Mouse (Mus musculus) lung, embryonic 14.5 days (tissue): ENCODE measurements around the gene Rbm14. TPM values are rescaled to one million over a fixed set of nuclear protein-coding genes. Genes with fewer than 3 reads are reported as not detected.

ENCODE experiments used
- ATAC-seq: fragments of 200-750 bp; cut with Nextera tagmentation; 2 replicates; pipeline ENCODE4 v1.8.0; 2017; ENCODE audit warnings: mild to moderate bottlenecking, moderate TSS enrichment, moderate library complexity; ENCODE audit not compliant: insufficient read depth
- DNase-seq: peaks from one replicate; pipeline ENCODE4 v3.0.0-alpha.2; 2015
- H3K27ac ChIP-seq: fragments of 300-500 bp; sonication (generic); 2 replicates; pipeline ENCODE4 v1.5.1; 2014; ENCODE audit warnings: low read depth, mild to moderate bottlenecking, moderate library complexity
- H3K27me3 ChIP-seq: fragments of 300-500 bp; sonication (generic); 2 replicates; pipeline ENCODE4 v1.6.1; 2014; ENCODE audit warnings: low read length, control low read depth; ENCODE audit not compliant: insufficient read depth
- H3K36me3 ChIP-seq: fragments of 300-500 bp; sonication (generic); 2 replicates; pipeline ENCODE4 v1.6.1; 2014; ENCODE audit warnings: control low read depth; ENCODE audit not compliant: insufficient read depth
- H3K4me1 ChIP-seq: fragments of 300-500 bp; sonication (generic); 2 replicates; pipeline ENCODE4 v1.6.1; 2014; ENCODE audit warnings: antibody characterized with exemption, control low read depth; ENCODE audit not compliant: insufficient read depth
- H3K4me2 ChIP-seq: fragments of 300-500 bp; sonication (generic); 2 replicates; pipeline ENCODE4 v1.6.1; 2014; ENCODE audit warnings: mild to moderate bottlenecking
- H3K4me3 ChIP-seq: fragments of 300-500 bp; sonication (generic); 2 replicates; pipeline ENCODE4 v1.5.1; 2014; ENCODE audit warnings: low read depth, low read length
- H3K9ac ChIP-seq: fragments of 300-500 bp; sonication (generic); 2 replicates; pipeline ENCODE4 v1.6.1; 2014
- H3K9me3 ChIP-seq: fragments of 300-500 bp; sonication (generic); 2 replicates; pipeline ENCODE4 v1.6.1; 2016; ENCODE audit warnings: low read depth, low read length, control low read depth
- CTCF ChIP-seq: IDR thresholded peaks from 2 replicates; pipeline ENCODE4 v1.5.1; 2016; ENCODE audit warnings: antibody characterized with exemption, low read depth
- WGBS: fragments of 180-500 bp; shearing (Covaris S2); extraction: QIAGEN DNeasy Blood & Tissue Kit; methylation state at CpG from one replicate; pipeline ENCODE4 v1.1.7; 2014; 5-methylcytosine and 5-hydroxymethylcytosine counted together
- polyA plus RNA-seq: library from polyadenylated mRNA; unstranded; fragments of >200 nt; fragmentation: Nextera tagmentation; extraction: Ambion mirVana; gene quantifications from 2 replicates; pipeline ENCODE4 v1.2.1, GENCODE M21; 2014

Rbm14 gene
- polyA plus RNA-seq, 1 experiment from 2014 or later: 101 TPM

DNA sequence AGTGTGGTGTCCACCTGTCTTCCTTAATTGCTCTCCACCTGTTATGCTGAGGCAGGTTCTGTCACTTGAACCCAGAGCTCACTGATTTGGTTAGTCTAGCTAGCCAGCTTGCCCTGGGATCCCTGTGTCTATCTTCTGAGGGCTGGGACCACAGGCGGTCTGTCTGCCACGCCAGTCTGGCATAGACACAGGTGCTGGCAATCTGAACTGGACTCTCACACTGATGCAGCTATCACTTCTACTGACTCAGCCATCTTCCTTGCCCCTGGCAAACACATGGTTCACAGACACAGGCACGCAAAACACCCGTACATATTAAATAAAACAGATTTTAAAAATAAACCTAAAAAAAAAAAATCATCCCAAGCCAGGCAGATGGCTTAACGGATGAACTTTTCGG is 25.6 kb upstream of the Rbm14 start:
- no peak overlapping the region for H3K9ac ChIP-seq
- H3K9me3 ChIP-seq: no peaks in the 10 kb centered on the region
- H3K4me3 ChIP-seq: no peak overlapping the region
- 93% methylated on average over 6 of the region's 6 CpGs for WGBS
- H3K36me3 ChIP-seq: peaks cover 8% of the 10 kb centered on the region; the same call in 1 of the 2 replicates
- no peak for DNase-seq
- no peak overlapping the region for H3K27ac ChIP-seq
- no peak for ATAC-seq
- peaks cover 20% of the 10 kb centered on the region; the same call in 1 of the 2 replicates for H3K27me3 ChIP-seq
- H3K4me1 ChIP-seq: no peaks in the 10 kb centered on the region
- H3K4me2 ChIP-seq: no peak overlapping the region
- no peak for TF ChIP-seq CTCF

DNA sequence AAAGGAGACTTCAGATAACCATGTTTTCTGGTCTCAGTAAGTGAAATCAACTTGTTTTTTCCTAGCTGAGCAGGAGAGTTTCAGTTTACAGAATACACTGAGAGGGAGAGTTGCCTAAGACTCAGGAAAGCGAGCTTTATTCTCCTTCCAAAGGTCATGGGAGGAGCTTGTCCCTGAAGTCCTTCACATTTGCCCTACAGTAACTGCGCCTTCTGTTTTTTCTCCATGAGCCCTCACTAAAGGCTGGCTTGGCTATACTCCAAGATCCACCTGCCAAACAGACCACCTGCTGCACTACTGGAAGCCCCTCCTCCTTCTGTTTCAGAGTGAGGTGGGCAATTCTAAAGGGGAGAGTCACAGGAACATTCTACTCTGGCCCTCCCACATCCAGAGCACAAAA is 24.7 kb upstream of the Rbm14 start:
- peaks cover 13% of the 10 kb centered on the region; the same call in 1 of the 2 replicates for H3K27me3 ChIP-seq
- H3K9me3 ChIP-seq: no peaks in the 10 kb centered on the region
- H3K4me3 ChIP-seq: no peak overlapping the region
- H3K36me3 ChIP-seq: peaks cover 8% of the 10 kb centered on the region; the same call in 1 of the 2 replicates
- H3K9ac ChIP-seq: no peak overlapping the region
- DNase-seq (no peak), ATAC-seq (no peak)
- H3K27ac ChIP-seq: no peak overlapping the region
- no peaks in the 10 kb centered on the region for H3K4me1 ChIP-seq
- no peak overlapping the region for H3K4me2 ChIP-seq
- WGBS: 73% methylated on average over 2 of the region's 2 CpGs
- TF ChIP-seq CTCF: no peak

DNA sequence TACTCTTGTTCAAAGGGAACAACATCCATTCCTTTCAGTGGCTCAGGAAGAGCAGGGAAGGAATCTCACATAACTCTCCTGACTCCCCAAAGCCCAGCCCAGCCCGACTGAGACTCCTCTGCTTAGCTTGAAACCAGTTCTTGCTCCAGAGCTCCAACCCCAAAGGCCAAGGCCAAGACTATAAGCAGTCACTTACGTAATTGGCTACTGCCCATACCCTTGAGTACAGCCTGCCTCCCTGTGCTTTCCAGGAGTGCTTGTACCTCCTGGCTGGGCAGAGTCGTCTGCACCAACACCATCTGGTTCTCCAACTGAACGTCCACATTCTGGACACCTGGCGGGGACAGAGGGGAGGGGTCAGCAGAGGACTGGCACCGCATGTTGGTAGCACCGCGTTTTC is 22.5 kb upstream of the Rbm14 start:
- Histone ChIP-seq H3K4me3 (no peak overlapping the region), H3K4me2 (no peak overlapping the region), H3K27me3 (no peaks in the 10 kb centered on the region), H3K4me1 (no peaks in the 10 kb centered on the region), H3K9ac (no peak overlapping the region), H3K9me3 (no peaks in the 10 kb centered on the region), H3K27ac (no peak overlapping the region), H3K36me3 (peaks cover 8% of the 10 kb centered on the region; the same call in 1 of the 2 replicates)
- ATAC-seq (no peak), DNase-seq (no peak)
- 83% methylated on average over 8 of the region's 8 CpGs for WGBS
- TF ChIP-seq CTCF: no peak

DNA sequence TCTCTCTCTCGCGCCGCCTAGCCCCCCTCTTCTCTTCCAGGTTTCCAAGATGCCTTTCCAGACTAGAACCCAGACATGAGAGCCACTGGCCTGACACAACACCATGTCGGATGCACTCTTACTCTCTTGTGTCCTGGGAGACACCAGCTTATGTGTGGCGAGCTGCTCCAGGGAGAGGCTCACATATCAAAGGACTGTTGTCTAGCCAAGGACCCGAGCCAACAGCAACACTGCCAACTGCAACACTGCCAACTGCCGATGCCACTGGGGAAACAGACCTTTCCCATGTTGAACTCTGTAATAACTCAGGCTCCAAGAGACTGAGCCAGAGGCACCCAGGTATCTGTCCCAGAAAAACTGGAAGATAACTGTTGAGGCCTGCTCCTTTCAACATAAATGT is 17.7 kb upstream of the Rbm14 start:
- H3K9ac ChIP-seq: no peak overlapping the region
- no peak for TF ChIP-seq CTCF
- H3K4me1 ChIP-seq: no peaks in the 10 kb centered on the region
- H3K4me2 ChIP-seq: no peak overlapping the region
- DNase-seq: no peak
- peaks cover 23% of the 10 kb centered on the region; the same call in 1 of the 2 replicates for H3K36me3 ChIP-seq
- no peaks in the 10 kb centered on the region for H3K9me3 ChIP-seq
- no peaks in the 10 kb centered on the region for H3K27me3 ChIP-seq
- no peak for ATAC-seq
- H3K4me3 ChIP-seq: no peak overlapping the region
- H3K27ac ChIP-seq: no peak overlapping the region
- 60% methylated on average over 7 of the region's 7 CpGs for WGBS

DNA sequence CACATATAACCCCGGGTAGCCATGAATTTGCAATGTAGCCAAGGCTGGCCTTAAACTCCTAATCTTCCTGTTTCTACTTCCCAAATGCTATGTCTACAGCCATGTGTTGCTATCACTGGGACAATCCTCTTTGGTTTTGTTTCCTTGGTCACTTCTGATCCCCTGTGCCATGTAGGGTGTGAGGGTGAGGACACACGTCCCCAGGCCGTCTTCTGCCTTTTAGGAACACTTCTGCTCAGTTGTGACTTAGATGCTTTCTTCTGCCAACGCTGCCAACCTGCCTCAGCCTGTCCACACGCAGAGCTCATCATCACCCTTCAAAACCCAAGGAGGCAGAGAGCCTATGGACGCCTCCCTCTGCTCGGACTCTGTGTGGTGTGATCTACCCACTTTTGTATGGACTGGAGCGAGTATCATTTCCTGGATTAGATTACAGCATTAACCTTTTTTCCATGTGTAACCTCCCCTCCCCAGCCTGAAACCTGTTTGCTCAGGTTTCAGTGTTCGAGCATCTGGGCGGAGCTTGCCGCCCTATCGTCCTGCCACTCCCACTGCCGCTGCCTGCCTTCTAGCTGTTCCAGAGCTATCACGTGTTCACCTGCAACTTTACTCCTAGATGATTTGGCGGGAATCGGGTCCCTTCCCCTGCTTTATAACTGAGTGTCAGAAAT is 17.1 kb upstream of the Rbm14 start:
- Histone ChIP-seq H3K9ac (no peak overlapping the region), H3K36me3 (peaks cover 23% of the 10 kb centered on the region; the same call in 1 of the 2 replicates), H3K9me3 (no peaks in the 10 kb centered on the region), H3K4me1 (no peaks in the 10 kb centered on the region), H3K4me2 (no peak overlapping the region), H3K4me3 (no peak overlapping the region), H3K27me3 (no peaks in the 10 kb centered on the region), H3K27ac (no peak overlapping the region)
- ATAC-seq (no peak), DNase-seq (peak; percentile 26)
- WGBS: 52% methylated on average over 16 of the region's 16 CpGs
- TF ChIP-seq CTCF: no peak

DNA sequence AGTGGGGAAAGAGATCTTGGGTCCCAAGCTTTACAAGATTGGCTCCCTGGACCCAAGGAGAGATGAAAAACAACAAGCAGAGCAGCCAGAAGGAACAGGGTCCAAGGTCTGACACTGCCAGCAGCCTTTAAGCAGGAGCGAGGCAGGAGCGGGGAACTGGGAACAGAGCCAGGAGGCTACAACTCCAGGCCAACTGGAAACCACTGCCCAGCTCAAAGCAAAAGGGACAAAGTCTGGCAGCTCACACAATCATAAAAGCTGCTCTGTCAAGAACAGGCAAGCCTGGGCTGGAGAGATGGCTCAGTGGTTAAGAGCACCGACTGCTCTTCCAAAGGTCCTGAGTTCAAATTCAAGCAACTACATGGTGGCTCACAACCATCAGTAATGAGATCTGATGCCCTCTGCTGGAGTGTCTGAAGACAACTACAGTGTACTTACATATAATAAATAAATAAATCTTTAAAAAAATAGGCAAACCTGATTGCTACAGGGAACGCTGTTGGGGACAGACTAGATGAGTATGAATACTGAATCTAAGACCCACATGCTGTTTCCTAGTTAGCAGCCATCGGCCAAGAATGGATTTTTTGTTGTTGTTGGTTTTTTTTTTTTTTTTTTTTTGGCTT is 9.4 kb upstream of the Rbm14 start:
- no peak overlapping the region for H3K4me2 ChIP-seq
- DNase-seq: peak; percentile 87

DNA sequence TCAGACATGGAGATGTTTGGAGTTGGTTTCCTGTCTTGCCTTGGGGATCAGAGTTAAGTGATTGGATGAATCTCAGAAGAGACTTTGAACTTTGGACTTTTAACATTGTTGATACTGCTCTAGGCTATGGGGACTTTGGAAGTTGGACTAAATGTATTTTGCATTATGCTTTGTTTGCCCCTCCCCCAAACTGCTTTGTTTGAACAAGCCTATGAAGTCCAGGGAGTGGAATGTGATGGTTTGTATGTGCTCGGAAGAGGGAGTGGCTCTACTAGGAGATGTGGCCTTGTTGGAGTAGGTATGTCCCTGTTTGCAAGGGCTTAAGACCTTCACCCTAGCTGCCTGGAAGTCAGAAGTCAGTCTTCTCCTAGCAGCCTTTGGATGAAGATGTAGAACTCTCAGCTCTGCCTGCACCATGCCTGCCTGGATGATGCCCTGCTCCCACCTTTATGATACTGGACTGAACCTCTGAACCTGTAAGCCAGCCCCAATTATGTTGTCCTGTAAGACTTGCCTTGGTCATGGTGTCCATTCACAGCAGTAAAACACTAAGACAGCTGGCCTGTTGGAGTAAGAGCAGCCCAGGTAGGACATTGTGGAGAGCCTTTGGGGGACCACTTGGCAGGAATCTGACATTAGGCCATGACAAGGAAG is 5.9 kb upstream of the Rbm14 start:
- Histone ChIP-seq H3K27me3 (no peaks in the 10 kb centered on the region), H3K9ac (no peak overlapping the region), H3K4me3 (no peak overlapping the region), H3K27ac (no peak overlapping the region), H3K4me1 (no peaks in the 10 kb centered on the region), H3K9me3 (no peaks in the 10 kb centered on the region), H3K36me3 (no peaks in the 10 kb centered on the region), H3K4me2 (no peak overlapping the region)
- ATAC-seq: no peak
- WGBS: 40% methylated on average over 1 of the region's 1 CpGs
- TF ChIP-seq CTCF: no peak
- DNase-seq: peak; percentile 27

More for the DNA sequence above, 9.4 kb upstream of the Rbm14 start:
- Histone ChIP-seq H3K4me1 (no peaks in the 10 kb centered on the region), H3K9ac (no peak overlapping the region), H3K4me3 (no peak overlapping the region), H3K27ac (no peak overlapping the region), H3K27me3 (no peaks in the 10 kb centered on the region), H3K9me3 (no peaks in the 10 kb centered on the region), H3K36me3 (peaks cover 17% of the 10 kb centered on the region; the same call in 1 of the 2 replicates)
- TF ChIP-seq CTCF: peak; percentile 39
- WGBS: 66% methylated on average over 5 of the region's 5 CpGs
- ATAC-seq: peak; percentile 58
